Mouse (Mus musculus) liver, adult 2 months (tissue): ENCODE measurements around the gene Map3k12. TPM values are rescaled to one million over a fixed set of nuclear protein-coding genes. Genes with fewer than 3 reads are reported as not detected.
A peak's percentile ranks its signal among the peaks of the same experiment; 100 is the strongest.

Source experiments
- DNase-seq: peaks from one replicate; pipeline ENCODE4 v3.0.0-alpha.2; 2011; ENCODE audit warnings: low read depth, low spot score; ENCODE audit errors: extremely low read depth
- H3K27ac ChIP-seq: fragments of 200-500 bp; replicated peaks from 2 replicates; pipeline ENCODE4 v1.5.1; 2012; ENCODE audit warnings: low read depth, mild to moderate bottlenecking, control low read depth, inconsistent platforms, low read length; ENCODE audit not compliant: insufficient read depth
- H3K27me3 ChIP-seq: fragments of 200-500 bp; 2 replicates; pipeline ENCODE4 v1.6.1; 2012; ENCODE audit warnings: mild to moderate bottlenecking, moderate library complexity, low read length, inconsistent platforms; ENCODE audit not compliant: control insufficient read depth, insufficient read depth
- H3K36me3 ChIP-seq: fragments of 200-500 bp; 2 replicates; pipeline ENCODE4 v1.6.1; 2012; ENCODE audit warnings: low read length, inconsistent platforms; ENCODE audit not compliant: control insufficient read depth, insufficient read depth
- H3K4me1 ChIP-seq: fragments of 200-500 bp; 2 replicates; pipeline ENCODE4 v1.6.1; 2011; ENCODE audit warnings: low read length; ENCODE audit not compliant: control insufficient read depth, insufficient read depth
- H3K4me3 ChIP-seq: fragments of 200-500 bp; 2 replicates; pipeline ENCODE4 v1.5.1; 2011; ENCODE audit warnings: low read depth, mild to moderate bottlenecking, control low read depth, low read length, moderate library complexity; ENCODE audit not compliant: insufficient read depth
- H3K79me2 ChIP-seq: fragments of 200-500 bp; 2 replicates; pipeline ENCODE4 v1.6.1; 2012; ENCODE audit warnings: inconsistent platforms, mild to moderate bottlenecking, low read length, moderate library complexity; ENCODE audit not compliant: control insufficient read depth, insufficient read depth
- H3K9ac ChIP-seq: fragments of 200-500 bp; 2 replicates; pipeline ENCODE4 v1.6.1; 2012; ENCODE audit warnings: low read depth, mild to moderate bottlenecking, control low read depth, inconsistent platforms, low read length
- CTCF ChIP-seq: fragments of 200-500 bp; IDR thresholded peaks from 2 replicates; pipeline ENCODE4 v1.5.1; 2011; ENCODE audit warnings: low read depth, low read length, control low read depth
- POLR2A ChIP-seq: fragments of 200-500 bp; IDR thresholded peaks from 2 replicates; pipeline ENCODE4 v1.6.1; 2011; ENCODE audit warnings: low read length, control low read depth; ENCODE audit not compliant: insufficient read depth; ENCODE audit errors: extremely low read depth
- WGBS: fragments of 180-500 bp; shearing (Covaris S2); methylation state at CpG from one replicate; pipeline ENCODE4 v1.1.7; 2018; 5-methylcytosine and 5-hydroxymethylcytosine counted together
- polyA plus RNA-seq: library from polyadenylated mRNA; depleted of rRNA; stranded (reverse); fragments of >200 nt; gene quantifications from 2 replicates; pipeline ENCODE4 v1.2.3, GENCODE M21; 2012
- total RNA-seq: library from RNA; depleted of rRNA; stranded (reverse); fragments of >200 nt; gene quantifications from 2 replicates; pipeline ENCODE4 v1.2.3, GENCODE M21; 2014

Gene Map3k12
- total and polyA plus RNA-seq, 2 experiments: 0.43 to 0.46 TPM

- H3K4me1 ChIP-seq: peaks cover 9% of the 10 kb centered on the region; the same call in 1 of the 2 replicates
- WGBS: 98% methylated on average over 9 of the region's 9 CpGs
Observed at GRCm38 (mm10) chr15:102468675-102469370, 48.0 kb downstream of the Map3k12 start.

GRCm38 (mm10) chr15:102463666-102464065 lies 53.2 kb downstream of the Map3k12 start:
- Histone ChIP-seq H3K9ac (no peak overlapping the region), H3K27ac (no peak overlapping the region), H3K4me3 (no peak overlapping the region), H3K36me3 (peaks cover 7% of the 10 kb centered on the region; the same call in 1 of the 2 replicates), H3K4me1 (peaks cover 9% of the 10 kb centered on the region), H3K79me2 (no peaks in the 10 kb centered on the region; the same call in 1 of the 2 replicates), H3K27me3 (no peaks in the 10 kb centered on the region)
- DNase-seq: peak; percentile 34
- peak; percentile 21; the same call in 1 of the 2 replicates for TF ChIP-seq CTCF
- no peak for TF ChIP-seq POLR2A

More at GRCm38 (mm10) chr15:102468675-102469370, 48.0 kb downstream of the Map3k12 start:
- Histone ChIP-seq H3K4me3 (no peak overlapping the region), H3K36me3 (peaks cover 7% of the 10 kb centered on the region), H3K27ac (no peak overlapping the region), H3K79me2 (peaks cover 8% of the 10 kb centered on the region), H3K9ac (no peak overlapping the region), H3K27me3 (no peaks in the 10 kb centered on the region)
- no peak for DNase-seq
- TF ChIP-seq POLR2A (no peak), CTCF (no peak)

- no peak overlapping the region for H3K27ac ChIP-seq
- peaks cover 7% of the 10 kb centered on the region; the same call in 1 of the 2 replicates for H3K36me3 ChIP-seq
- DNase-seq: no peak
- no peak overlapping the region for H3K4me3 ChIP-seq
- TF ChIP-seq CTCF (no peak), POLR2A (no peak)
- no peaks in the 10 kb centered on the region; the same call in 1 of the 2 replicates for H3K79me2 ChIP-seq
- H3K9ac ChIP-seq: no peak overlapping the region
- H3K27me3 ChIP-seq: no peaks in the 10 kb centered on the region
- H3K4me1 ChIP-seq: peaks cover 9% of the 10 kb centered on the region
- WGBS: 78% methylated on average over 9 of the region's 9 CpGs
Observed at GRCm38 (mm10) chr15:102461430-102462075, 55.3 kb downstream of the Map3k12 start.

GRCm38 (mm10) chr15:102460971-102461370 lies 55.9 kb downstream of the Map3k12 start:
- no peak for DNase-seq
- TF ChIP-seq POLR2A: no peak
- TF ChIP-seq CTCF: no peak
- H3K27me3 ChIP-seq: no peaks in the 10 kb centered on the region
- H3K4me3 ChIP-seq: no peak overlapping the region
- H3K27ac ChIP-seq: no peak overlapping the region
- peaks cover 9% of the 10 kb centered on the region for H3K4me1 ChIP-seq
- WGBS: 70% methylated on average over 4 of the region's 4 CpGs
- no peaks in the 10 kb centered on the region; the same call in 1 of the 2 replicates for H3K79me2 ChIP-seq
- H3K36me3 ChIP-seq: peaks cover 7% of the 10 kb centered on the region; the same call in 1 of the 2 replicates
- no peak overlapping the region for H3K9ac ChIP-seq

- no peak for DNase-seq
- Histone ChIP-seq H3K4me3 (peak overlapping the region; percentile 15; the same call in 1 of the 2 replicates), H3K27ac (no peak overlapping the region), H3K36me3 (peaks cover 7% of the 10 kb centered on the region; the same call in 1 of the 2 replicates), H3K4me1 (peaks cover 9% of the 10 kb centered on the region), H3K79me2 (no peaks in the 10 kb centered on the region; the same call in 1 of the 2 replicates), H3K27me3 (no peaks in the 10 kb centered on the region), H3K9ac (no peak overlapping the region)
- 73% methylated on average over 12 of the region's 12 CpGs for WGBS
- TF ChIP-seq POLR2A: no peak
- TF ChIP-seq CTCF: no peak
Observed at GRCm38 (mm10) chr15:102460409-102460808, 56.5 kb downstream of the Map3k12 start.
